Mouse (Mus musculus): Measurements from ENCODE around the gene Gpx2. TPM values are rescaled to one million over a fixed set of nuclear protein-coding genes. Genes with fewer than 3 reads are reported as not detected.

Gene Gpx2
- polyA plus RNA-seq (2012; rRNA removed) = 0.06 and 0.16 TPM in 2 replicates
- not detected in 2 replicates for polyA plus RNA-seq (2014; fragmentation: Nextera tagmentation; extraction: Ambion mirVana)

- ATAC-seq (ENCODE audit: insufficient read depth) = no peak
- Histone ChIP-seq H3K36me3 (replicated peaks; ENCODE audit: control insufficient read depth, insufficient read depth, low read depth) (no peaks in the 10 kb centered on the region), H3K4me1 (replicated peaks; ENCODE audit: control insufficient read depth in 2 of 2, insufficient read depth in 2 of 2, low read length in 1 of 2) (0 out of 4 replicates have a peak, but pooled peaks cover 0 to 3% of the 10 kb centered on the region in 2 experiments), H3K27ac (no peak within 1 kb of the TSS), H3K4me2 (ENCODE audit: low read depth) (no peak within 1 kb of the TSS), H3K9ac (replicated peaks) (no peak within 1 kb of the TSS), H3K27me3 (ENCODE audit: control insufficient read depth, insufficient read depth, low read length) (no peaks in the 10 kb centered on the region; the same call in 1 of the 2 replicates), H3K4me3 (ENCODE audit: insufficient read depth in 1 of 2, low read depth in 2 of 2, low read length in 2 of 2) (no peak within 1 kb of the TSS), H3K9me3 (ENCODE audit: control insufficient read depth, low read length) (no peaks in the 10 kb centered on the region)
- TF ChIP-seq EP300 (IDR thresholded peaks at IDR 0.05; ENCODE audit: low read depth) = no peak
- no peak for TF ChIP-seq CTCF (IDR thresholded peaks at IDR 0.05; ENCODE audit: low read depth)
- 67% methylated on average over 5 of the region's 5 CpGs for WGBS (ENCODE audit: insufficient replicate concordance)
- DNase-seq (ENCODE audit: low read depth in 3 of 3, low spot score in 3 of 3) = no peak
These were observed at the start of gene Gpx2 for GRCm38 (mm10) chr12:76795350-76795749. Gene Gpx2, minus strand, starts transcription at chr12:76795554.

GRCm38 (mm10) chr12:76844346-76845061 is 49.1 kb upstream of the Gpx2 start:
- Histone ChIP-seq H3K27me3 (ENCODE audit: control insufficient read depth, insufficient read depth, low read length) (no peaks in the 10 kb centered on the region), H3K36me3 (replicated peaks; ENCODE audit: control insufficient read depth, insufficient read depth, low read depth) (0 out of 2 replicates have a peak, but pooled peaks cover 2% of the 10 kb centered on the region), H3K4me1 (replicated peaks; ENCODE audit: control insufficient read depth in 2 of 2, insufficient read depth in 2 of 2, low read length in 1 of 2) (no peaks in the 10 kb centered on the region), H3K9me3 (ENCODE audit: control insufficient read depth, low read length) (no peaks in the 10 kb centered on the region), H3K4me2 (ENCODE audit: low read depth) (no peak overlapping the region), H3K9ac (replicated peaks) (no peak overlapping the region), H3K4me3 (ENCODE audit: insufficient read depth in 1 of 2, low read depth in 2 of 2, low read length in 2 of 2) (no peak overlapping the region), H3K27ac (no peak overlapping the region)
- TF ChIP-seq CTCF (IDR thresholded peaks at IDR 0.05; ENCODE audit: low read depth) = no peak
- no peak for TF ChIP-seq EP300 (IDR thresholded peaks at IDR 0.05; ENCODE audit: low read depth)
- WGBS (ENCODE audit: insufficient replicate concordance) = 90% methylated on average over 15 of the region's 15 CpGs
- ATAC-seq (ENCODE audit: insufficient read depth) (no peak), DNase-seq (ENCODE audit: low read depth in 3 of 3, low spot score in 3 of 3) (no peak)

DNA sequence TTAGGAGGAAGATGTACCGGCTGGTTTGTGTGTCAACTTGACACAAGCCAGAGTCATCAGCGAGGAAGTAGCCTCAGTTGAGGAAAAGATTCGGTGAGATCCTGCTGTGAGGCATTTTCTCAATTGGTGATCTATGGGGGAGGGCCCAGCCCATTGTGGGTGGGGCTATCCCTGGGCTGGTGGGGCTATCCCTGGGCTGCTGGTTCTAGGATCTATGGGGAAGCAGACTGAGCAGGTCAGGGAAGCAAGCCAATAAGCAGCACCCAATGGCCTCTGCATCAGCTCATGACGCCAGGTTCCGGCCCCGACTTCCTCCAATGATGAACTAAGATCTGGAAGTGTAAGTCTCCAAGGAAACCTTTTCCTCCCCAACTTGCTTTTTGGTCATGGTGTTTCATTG is 44.7 kb upstream of the Gpx2 start:
- Histone ChIP-seq H3K9me3 (ENCODE audit: control insufficient read depth, low read length) (no peaks in the 10 kb centered on the region), H3K9ac (replicated peaks) (no peak overlapping the region), H3K4me3 (ENCODE audit: insufficient read depth in 1 of 2, low read depth in 2 of 2, low read length in 2 of 2) (no peak overlapping the region), H3K4me2 (ENCODE audit: low read depth) (no peak overlapping the region), H3K27me3 (ENCODE audit: control insufficient read depth, insufficient read depth, low read length) (no peaks in the 10 kb centered on the region), H3K36me3 (replicated peaks; ENCODE audit: control insufficient read depth, insufficient read depth, low read depth) (0 out of 2 replicates have a peak, but pooled peaks cover 2% of the 10 kb centered on the region), H3K4me1 (replicated peaks; ENCODE audit: control insufficient read depth in 2 of 2, insufficient read depth in 2 of 2, low read length in 1 of 2) (peaks cover 4 to 5% of the 10 kb centered on the region in 2 experiments; a peak in 3 of 4 replicates), H3K27ac (no peak overlapping the region)
- DNase-seq (ENCODE audit: low read depth in 3 of 3, low spot score in 3 of 3) (no peak), ATAC-seq (ENCODE audit: insufficient read depth) (no peak)
- WGBS (ENCODE audit: insufficient replicate concordance) = 82% methylated on average over 6 of the region's 6 CpGs
- no peak for TF ChIP-seq CTCF (IDR thresholded peaks at IDR 0.05; ENCODE audit: low read depth)
- TF ChIP-seq EP300 (IDR thresholded peaks at IDR 0.05; ENCODE audit: low read depth) = no peak

- H3K9me3 ChIP-seq (ENCODE audit: control insufficient read depth, low read length) = no peaks in the 10 kb centered on the region
- DNase-seq (ENCODE audit: low read depth in 3 of 3, low spot score in 3 of 3) (no peak), ATAC-seq (ENCODE audit: insufficient read depth) (no peak)
- 82% methylated on average over 4 of the region's 4 CpGs for WGBS (ENCODE audit: insufficient replicate concordance)
- H3K4me3 ChIP-seq (ENCODE audit: insufficient read depth in 1 of 2, low read depth in 2 of 2, low read length in 2 of 2) = no peak overlapping the region
- H3K4me2 ChIP-seq (ENCODE audit: low read depth) = no peak overlapping the region
- H3K27me3 ChIP-seq (ENCODE audit: control insufficient read depth, insufficient read depth, low read length) = no peaks in the 10 kb centered on the region
- H3K4me1 ChIP-seq (replicated peaks; ENCODE audit: control insufficient read depth in 2 of 2, insufficient read depth in 2 of 2, low read length in 1 of 2) = peaks cover 4 to 5% of the 10 kb centered on the region in 2 experiments; a peak in 3 of 4 replicates
- H3K36me3 ChIP-seq (replicated peaks; ENCODE audit: control insufficient read depth, insufficient read depth, low read depth) = 0 out of 2 replicates have a peak, but pooled peaks cover 2% of the 10 kb centered on the region
- TF ChIP-seq CTCF (IDR thresholded peaks at IDR 0.05; ENCODE audit: low read depth) (no peak), EP300 (IDR thresholded peaks at IDR 0.05; ENCODE audit: low read depth) (no peak)
- H3K9ac ChIP-seq (replicated peaks) = no peak overlapping the region
- no peak overlapping the region for H3K27ac ChIP-seq
These were observed 43.9 kb upstream of the Gpx2 start for GRCm38 (mm10) chr12:76839298-76839697.

Data from liver, embryonic 14.5 days (tissue).